Mouse (Mus musculus): ENCODE results near the gene Ptger4.

DNA sequence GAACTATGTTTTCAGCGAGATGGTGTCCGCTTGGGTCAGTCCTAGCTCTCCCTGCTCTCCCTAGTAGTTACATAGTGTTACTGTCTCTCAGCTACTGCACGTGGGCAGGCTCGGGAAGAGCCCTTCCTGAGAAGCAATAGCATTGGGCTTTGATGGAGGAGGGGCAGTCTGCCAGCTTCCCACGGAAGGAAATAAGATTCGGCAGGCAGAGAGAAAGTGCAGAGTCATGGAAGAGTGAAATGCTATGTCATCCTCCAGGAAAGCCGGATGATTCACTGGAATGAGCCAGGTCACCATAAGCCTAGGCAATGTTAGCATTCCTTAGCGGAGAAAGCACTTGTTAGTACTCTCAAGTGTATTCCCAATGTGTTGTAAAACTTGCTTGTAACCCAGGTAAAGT is 8.5 kb downstream of the Ptger4 start:
- TF ChIP-seq POLR2A (IDR thresholded peaks at IDR 0.05; ENCODE audit: low read depth, low read length): no peak
- no peak for TF ChIP-seq CTCF (IDR thresholded peaks at IDR 0.05; ENCODE audit: extremely low read depth, insufficient read depth, insufficient read length, insufficient replicate concordance)

All from spleen, adult 2 months (tissue).